ENCODE assay signal across 8 mouse cellular contexts in genomic region chr5:129019497-129020299, GRCm38 (mm10). TPM values are rescaled to one million over a fixed set of nuclear protein-coding genes. Genes with fewer than 3 reads are reported as not detected.
DNase-seq lines count a peak whose midpoint lies in the region; ATAC-seq and TF ChIP-seq lines count a peak whose summit lies in the region.

Gene Ran, plus strand, starts transcription at chr5:129020069.

- TF ChIP-seq POLR2A in cortical plate, adult 2 months (IDR thresholded peaks at IDR 0.05; ENCODE audit: extremely low read depth, insufficient read depth, low read length), result peak; percentile 53

- peak; percentile 95 for DNase-seq in gastrocnemius, postnatal 10 days
- DNase-seq in induced T-regulatory cell, adult 2 months (ENCODE audit: low read depth), result peak; percentile 96
- peak; percentile 84 to 93 for DNase-seq in left cerebral cortex, adult 9 months (ENCODE audit: low spot score in 2 of 2)
- DNase-seq in right cerebral cortex, postnatal 14 days, result peak; percentile 95
- peak; percentile 92 to 97 for DNase-seq in urinary bladder, postnatal 36 days (ENCODE audit: low spot score in 2 of 2)

- H3K4me1 ChIP-seq in cortical plate, adult 2 months (ENCODE audit: control insufficient read depth, insufficient read depth, low read length), result no peaks in the 10 kb centered on the region

- peak; percentile 71 for ATAC-seq in activated CD4-positive, CD25-positive, alpha-beta regulatory T cell, adult 4 months
- peak; percentile 76 for ATAC-seq in megakaryocyte progenitor cell, adult 5-6 weeks (replicated peaks; ENCODE audit: poor library complexity)

- H3K4me3 ChIP-seq in cortical plate, adult 2 months (ENCODE audit: insufficient read depth, low read length), result peak within 1 kb of the TSS; percentile 92

- TF ChIP-seq CTCF in cortical plate, adult 2 months (IDR thresholded peaks at IDR 0.05; ENCODE audit: extremely low read depth, insufficient read depth, low read length), result no peak

- H3K27ac ChIP-seq in cortical plate, adult 2 months (ENCODE audit: insufficient read depth, low read length), result peak within 1 kb of the TSS; percentile 98

RNA-seq across cellular contexts. Expression of gene Ran, which starts in this region (rescaled TPM):
- polyA plus RNA-seq in activated CD4-positive, CD25-positive, alpha-beta regulatory T cell, adult 4 months (2017; shearing (Covaris generic)), result 100 to 1,000 TPM; 320 to 324 TPM
- 127 and 133 TPM in 2 replicates for polyA plus RNA-seq in cortical plate, adult 2 months (2012; rRNA removed)
- 10 to 100 TPM; 88.5 to 91.3 TPM for total RNA-seq in gastrocnemius, postnatal 10 days (2021)
- 583 and 587 TPM in 2 replicates for total RNA-seq in megakaryocyte progenitor cell, adult 5-6 weeks (2015)
- total RNA-seq in megakaryocyte progenitor cell, adult 5-6 weeks (2017), result 525 and 594 TPM in 2 replicates

Comparison
In these comparisons a context has a peak if more than half of its experiments do, and no peak if none do; other contexts are left out.
1. Peak in every context shown above with its lines: DNase-seq, ATAC-seq, H3K4me3 ChIP-seq and H3K27ac ChIP-seq.
2. RNA of gene Ran (total RNA-seq): 525 to 594 TPM in megakaryocyte progenitor cell, adult 5-6 weeks; 88.5 to 91.3 TPM in gastrocnemius, postnatal 10 days; every median in the first group is over 4 times any median in the second.